Mouse (Mus musculus): ENCODE data around the gene Immp2l. TPM values are rescaled to one million over a fixed set of nuclear protein-coding genes. Genes with fewer than 3 reads are reported as not detected.

The Immp2l gene
- total RNA-seq, 2 experiments from 2014 or later: 5.1 to 5.6 TPM

GRCm38 (mm10) chr12:41275361-41275760 is 251.5 kb downstream of the Immp2l start:
- peak in 1 of 2 experiments; percentile 10 for DNase-seq (ENCODE audit: low spot score in 2 of 2)
- intact Hi-C loops (cut with DNase I): no loop called here

DNA sequence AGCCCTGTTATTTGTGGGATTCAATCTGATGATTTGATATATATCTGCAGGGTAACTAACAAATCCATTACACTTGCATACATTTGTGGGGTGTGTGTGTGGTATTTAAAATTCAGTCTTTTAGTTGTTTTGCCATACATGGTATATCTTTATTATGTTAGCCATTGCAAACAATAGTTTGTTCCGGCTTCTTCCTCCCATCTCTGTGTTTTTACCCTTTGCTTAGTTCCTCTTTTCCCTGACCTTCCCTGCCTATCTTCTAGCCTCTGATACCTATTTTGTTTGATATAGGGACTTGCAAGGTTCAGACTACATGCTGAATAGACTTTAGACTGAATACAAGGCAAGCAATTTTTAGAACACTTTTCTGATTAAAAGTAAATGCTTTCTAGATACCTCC is 254.0 kb downstream of the Immp2l start:
- no peak for DNase-seq (ENCODE audit: low spot score in 2 of 2)
- intact Hi-C loops (cut with DNase I): no loop called here

DNA sequence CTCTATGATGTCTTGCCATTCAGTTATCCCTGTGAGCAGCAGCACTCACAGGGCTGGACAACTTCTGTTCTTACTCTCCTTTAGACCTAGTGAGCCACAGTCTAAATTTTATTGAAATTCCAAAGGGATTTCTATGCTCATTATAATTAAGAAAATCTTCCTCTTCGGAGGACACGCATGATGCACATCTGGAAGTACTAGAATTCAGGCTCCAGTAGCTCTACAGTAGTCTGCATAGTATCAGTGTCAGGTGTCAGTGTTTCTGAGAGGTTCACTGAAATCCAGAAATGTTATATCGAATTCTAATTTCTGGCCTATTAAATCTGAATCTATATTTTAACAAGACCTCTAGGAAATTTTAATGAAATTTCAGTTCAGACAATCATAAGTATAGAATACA is 265.2 kb downstream of the Immp2l start:
- DNase-seq (ENCODE audit: low spot score in 2 of 2): no peak
- intact Hi-C loops (cut with DNase I): no loop called here

GRCm38 (mm10) chr12:41307015-41307414 is 283.1 kb downstream of the Immp2l start:
- intact Hi-C loops (cut with DNase I): no loop called here
- no peak for DNase-seq (ENCODE audit: low spot score in 2 of 2)

DNA sequence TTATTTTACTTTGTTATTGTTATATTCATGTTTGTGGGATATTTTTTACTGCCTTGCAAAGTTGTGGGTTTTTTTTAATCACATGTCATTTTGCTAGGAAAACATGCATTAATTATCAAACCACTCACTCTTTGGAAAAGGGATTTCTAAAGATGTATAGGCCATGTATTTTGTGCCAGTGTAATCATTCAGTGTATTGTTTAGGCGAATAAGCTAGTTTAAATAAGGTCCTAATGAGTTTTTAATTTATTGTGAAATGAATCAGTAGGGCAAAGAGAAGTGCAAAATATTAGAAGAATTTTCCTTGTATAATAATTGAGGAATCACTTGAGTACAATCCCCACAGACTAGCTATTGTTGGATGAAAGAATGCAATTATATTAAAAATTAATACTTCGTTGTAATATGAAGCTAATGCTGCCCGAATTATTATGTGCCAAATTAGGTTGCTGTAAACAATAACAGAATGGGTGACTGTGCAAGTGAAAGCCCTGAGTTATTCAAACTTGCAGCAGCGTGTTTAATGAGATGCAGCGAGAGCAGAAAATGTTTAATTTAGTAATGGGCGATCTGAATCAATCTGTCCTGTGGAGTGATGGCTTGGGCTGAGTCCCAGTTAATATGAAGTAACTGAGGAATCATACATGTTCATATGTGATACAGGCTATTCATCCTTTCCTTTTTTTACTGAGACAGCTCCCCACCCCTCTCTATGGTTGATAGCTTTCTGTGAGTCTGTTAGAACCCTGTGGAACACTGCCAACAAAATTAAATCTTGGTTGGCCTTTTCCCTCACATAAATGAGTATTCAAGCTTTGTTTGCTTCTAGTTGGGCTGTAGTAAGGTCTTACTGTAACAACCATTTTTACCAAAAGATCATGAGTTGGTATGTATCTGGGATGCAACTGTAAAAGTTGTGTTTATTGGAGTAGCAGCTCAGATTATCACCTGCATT is 285.1 kb downstream of the Immp2l start:
- intact Hi-C loops (cut with DNase I): no loop called here
- DNase-seq (ENCODE audit: low spot score in 2 of 2): no peak

DNA sequence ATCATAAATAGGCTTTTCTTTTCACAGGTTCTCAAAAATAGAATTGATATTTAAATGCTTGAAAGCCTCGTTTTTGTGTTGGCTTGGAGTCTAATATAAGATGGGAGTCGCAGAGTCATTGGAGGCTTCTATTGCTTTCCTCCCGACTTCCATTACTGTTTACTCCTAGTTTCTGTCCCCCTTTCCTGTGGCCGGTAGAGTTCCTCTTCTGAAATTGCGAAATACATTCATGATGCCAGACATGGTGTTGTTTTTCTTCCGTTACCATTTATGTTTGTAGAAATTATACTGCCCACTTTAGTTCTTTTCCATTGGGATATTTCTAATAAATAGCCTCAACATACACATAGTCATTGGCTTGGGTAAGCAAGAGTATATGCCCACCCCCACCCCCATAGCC is 289.5 kb downstream of the Immp2l start:
- no peak for DNase-seq (ENCODE audit: low spot score in 2 of 2)
- intact Hi-C loops (cut with DNase I): no loop called here

DNA sequence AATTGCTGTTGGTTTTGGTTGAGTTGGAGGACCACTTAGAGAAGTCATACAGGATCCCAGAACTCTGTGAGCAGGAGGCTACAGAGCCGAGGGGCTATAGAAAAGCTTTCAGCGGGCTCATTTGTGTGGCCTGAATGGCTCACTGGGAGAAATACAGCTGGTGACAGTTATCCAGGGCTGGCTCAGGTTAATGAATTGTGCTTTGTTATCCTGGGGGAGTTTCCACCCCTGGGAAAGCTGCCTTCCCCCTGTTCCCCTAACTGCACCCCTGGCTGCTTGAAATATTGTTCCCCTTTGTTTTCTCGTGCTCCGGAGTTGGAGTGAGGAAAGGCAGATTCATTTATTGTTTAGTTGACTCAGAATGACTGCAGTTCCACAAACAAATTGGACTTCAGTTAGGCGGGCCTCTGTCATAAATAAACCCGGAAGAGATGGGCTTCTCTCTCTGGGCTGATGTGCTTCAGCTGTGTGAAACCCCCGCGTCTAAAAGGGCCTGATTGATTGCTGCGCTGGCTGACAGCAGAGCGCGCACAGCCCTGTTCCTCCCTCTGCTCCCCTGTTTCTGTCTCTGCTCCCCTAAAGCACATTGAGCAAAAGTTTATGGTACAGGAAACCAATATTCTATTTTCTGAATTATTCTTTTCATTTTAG is 291.0 kb downstream of the Immp2l start:
- intact Hi-C loops (cut with DNase I): no loop called here
- no peak for DNase-seq (ENCODE audit: low spot score in 2 of 2)

DNA sequence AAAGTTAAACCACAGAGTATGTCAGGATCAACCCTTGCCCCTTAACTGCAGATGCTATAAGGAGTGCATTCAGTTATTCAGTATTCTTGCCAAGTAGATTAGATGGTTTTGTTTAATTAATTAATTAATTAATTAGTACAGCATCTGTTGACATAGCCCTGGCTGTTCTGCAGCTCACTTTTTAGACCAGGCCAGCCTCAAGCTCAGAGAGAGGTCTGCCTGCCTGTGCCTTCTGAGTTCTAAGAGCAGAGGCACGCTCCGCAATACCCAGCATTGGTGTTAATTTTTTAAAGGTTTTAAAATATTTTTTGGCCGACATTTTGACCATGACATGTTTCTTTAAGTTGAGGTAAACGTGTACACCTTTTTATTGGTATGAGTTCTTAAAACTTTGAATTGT is 292.0 kb downstream of the Immp2l start:
- intact Hi-C loops (cut with DNase I): no loop called here
- DNase-seq (ENCODE audit: low spot score in 2 of 2): no peak

- intact Hi-C loops (cut with DNase I): no loop called here
- no peak for DNase-seq (ENCODE audit: low spot score in 2 of 2)
Measured at GRCm38 (mm10) chr12:41316426-41316825, 292.5 kb downstream of the Immp2l start.

DNA sequence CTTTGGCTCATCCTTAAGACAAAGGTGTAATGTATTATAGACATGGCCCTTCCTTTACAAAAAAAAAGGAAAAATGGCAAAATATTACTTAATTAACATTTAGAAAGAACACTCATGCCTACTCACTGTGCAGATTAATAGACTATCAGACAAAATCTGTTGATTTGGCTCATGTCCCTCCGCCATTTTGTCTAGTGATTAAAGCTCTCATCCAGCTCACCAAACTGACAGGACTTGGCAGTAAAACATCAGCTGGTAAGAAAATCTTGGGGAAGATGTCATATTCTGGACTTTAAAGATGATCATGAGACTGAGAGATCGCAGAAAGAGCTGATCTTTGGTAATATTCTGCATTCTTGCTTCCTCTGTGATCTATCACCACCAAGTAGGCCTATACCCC is 293.5 kb downstream of the Immp2l start:
- no peak for DNase-seq (ENCODE audit: low spot score in 2 of 2)
- intact Hi-C loops (cut with DNase I): no loop called here

- DNase-seq (ENCODE audit: low spot score in 2 of 2): no peak
- intact Hi-C loops (cut with DNase I): no loop called here
Measured at GRCm38 (mm10) chr12:41322018-41322417, 298.1 kb downstream of the Immp2l start.

DNA sequence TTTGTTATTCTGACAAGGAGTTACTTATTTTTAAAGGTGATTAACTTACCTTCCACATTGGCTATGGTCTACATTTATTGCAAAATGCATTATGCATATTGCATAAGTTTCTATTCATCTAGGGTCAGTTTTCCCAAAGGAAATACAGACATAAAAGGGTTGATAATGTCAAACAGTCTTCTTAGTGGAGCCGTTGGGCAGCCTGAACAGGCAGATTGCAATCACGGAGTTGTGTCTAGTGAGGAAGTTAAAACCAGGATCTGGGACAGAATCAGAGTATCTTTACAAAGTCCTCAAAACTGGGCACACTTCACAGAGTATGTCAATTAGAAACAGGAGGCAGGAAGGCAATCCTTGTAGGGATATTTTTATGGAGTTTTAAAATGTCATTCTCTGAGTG is 300.5 kb downstream of the Immp2l start:
- intact Hi-C loops (cut with DNase I): no loop called here
- no peak for DNase-seq (ENCODE audit: low spot score in 2 of 2)

GRCm38 (mm10) chr12:41325756-41326155 is 301.9 kb downstream of the Immp2l start:
- intact Hi-C loops (cut with DNase I): no loop called here
- DNase-seq (ENCODE audit: low spot score in 2 of 2): no peak

DNA sequence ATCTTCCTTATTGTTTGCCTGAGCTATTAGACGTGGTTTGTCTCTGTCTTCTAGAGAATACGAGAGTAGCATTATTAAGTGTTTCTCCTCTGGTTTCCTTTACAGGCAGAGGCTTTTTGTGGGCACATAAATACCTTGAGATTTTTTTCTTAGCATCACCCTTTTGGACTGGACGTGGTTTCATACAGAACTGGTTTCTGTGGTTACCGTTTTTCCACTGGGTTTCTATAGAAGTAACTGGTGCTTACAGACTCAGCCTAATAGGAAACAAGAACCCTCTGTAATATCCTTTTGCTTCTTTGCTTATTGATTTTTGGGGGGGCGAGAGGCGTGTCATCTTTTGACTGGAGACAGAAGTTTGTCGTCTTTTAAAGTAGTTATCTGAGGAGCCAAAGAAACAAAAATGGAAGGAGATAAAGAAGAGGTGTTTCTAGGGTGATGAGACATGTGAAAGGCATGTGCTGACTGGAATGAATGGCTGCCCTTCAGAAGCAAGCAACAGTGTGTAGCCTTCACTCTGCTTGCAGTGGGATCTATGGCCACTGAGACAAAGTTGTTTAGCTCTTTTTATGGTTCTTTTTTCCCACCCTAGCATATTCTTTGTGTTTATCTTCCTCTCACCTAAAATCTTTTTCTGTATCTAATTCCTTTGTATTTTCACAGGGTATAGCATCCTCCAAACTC is 307.2 kb downstream of the Immp2l start:
- intact Hi-C loops (cut with DNase I): no loop called here
- no peak for DNase-seq (ENCODE audit: low spot score in 2 of 2)

DNA sequence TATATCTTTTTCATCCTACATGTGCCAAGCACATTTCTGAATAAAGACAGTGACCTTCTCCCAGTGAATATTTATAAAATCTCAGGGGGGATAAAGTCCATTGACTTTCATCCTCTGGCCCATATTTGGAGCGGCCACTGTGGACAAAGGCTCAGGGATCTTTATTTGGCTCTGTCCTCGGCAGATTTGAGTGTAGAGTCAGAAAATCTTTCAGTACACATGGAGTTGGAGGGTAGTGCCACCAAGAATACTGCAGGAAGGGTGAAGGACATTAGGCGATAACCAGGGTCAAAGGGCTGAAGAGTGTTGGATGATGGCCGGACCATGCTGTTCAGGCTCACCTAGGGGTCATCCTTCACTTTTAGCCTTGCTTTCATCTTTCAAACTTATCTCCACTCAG is 321.7 kb downstream of the Immp2l start:
- intact Hi-C loops (cut with DNase I): no loop called here
- no peak for DNase-seq (ENCODE audit: low spot score in 2 of 2)

DNA sequence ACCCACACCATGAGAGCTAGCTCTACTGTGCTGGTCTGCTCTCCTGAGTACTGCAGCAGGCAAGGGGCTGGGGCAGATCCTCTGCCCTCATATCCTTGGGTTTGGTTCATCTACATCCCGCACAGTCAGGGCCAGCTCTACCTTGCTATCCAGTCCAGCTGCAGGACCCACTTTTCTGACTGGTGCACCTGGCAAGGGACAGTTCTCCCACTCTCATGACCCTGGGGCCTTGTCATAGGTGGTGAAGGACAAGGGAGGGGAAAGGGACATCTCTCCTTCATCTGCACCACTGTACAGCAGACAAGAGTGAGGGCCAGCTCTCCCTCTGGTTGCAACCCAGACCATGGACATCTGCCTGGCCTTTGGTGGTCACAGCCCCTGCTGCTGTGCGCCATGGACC is 323.6 kb downstream of the Immp2l start:
- intact Hi-C loops (cut with DNase I): no loop called here
- DNase-seq (ENCODE audit: low spot score in 2 of 2): no peak

DNA sequence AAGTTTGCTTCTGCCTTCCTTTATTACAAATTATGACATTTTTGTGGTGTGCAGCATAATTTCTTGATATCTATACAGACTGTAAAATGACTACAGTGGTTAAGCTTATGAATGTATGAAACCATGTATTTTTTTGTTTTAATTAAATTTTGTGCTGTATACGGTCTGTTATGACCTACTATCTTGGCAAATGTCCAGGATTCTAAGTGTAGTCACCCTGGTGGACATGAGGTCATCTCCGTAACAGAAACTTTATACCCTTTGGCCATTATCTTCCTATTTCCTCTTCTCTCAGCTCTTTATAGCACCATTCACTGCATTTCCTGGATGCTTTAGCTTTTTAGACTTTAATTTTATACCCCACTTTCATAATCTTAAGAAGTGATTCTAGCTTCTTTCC is 325.5 kb downstream of the Immp2l start:
- DNase-seq (ENCODE audit: low spot score in 2 of 2): no peak
- intact Hi-C loops (cut with DNase I): no loop called here

DNA sequence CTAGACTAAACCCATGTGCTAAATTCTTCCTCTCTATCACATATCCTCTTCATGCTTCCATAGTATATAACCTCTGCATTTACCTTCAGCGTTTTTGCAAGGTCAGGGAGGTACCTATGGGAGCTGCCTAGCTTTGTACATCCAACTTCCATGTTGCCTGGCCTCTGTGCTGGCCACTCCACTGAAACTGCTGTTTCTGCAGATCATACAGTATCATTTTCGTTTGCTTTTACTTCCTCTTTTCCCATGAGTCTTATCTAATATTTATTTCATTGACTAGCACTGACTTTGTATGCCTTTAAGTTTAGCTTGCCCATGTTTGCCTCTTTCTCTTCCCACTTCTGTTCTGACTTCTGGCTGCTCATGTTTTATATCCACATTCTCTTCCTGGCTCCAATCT is 325.9 kb downstream of the Immp2l start:
- intact Hi-C loops (cut with DNase I): no loop called here
- DNase-seq (ENCODE audit: low spot score in 2 of 2): no peak

DNA sequence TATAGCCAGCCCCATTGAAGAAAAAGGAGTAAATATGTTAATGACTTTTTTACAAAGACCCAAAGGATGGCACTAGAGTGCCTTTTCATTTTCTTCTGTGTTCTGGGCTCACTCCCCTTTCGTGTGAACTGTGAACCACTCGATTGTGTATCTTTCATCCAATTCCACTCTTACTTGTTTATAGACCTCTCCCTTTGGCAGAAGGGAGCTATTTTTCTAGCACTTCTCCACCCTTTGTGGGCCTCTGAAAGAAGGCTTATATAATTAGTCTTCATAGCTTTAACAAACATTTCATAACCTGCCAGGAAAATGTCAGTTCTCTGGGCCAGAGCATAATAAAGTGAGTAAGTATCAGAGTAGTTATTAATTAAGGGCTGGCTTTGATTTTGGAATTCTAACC is 327.4 kb downstream of the Immp2l start:
- no peak for DNase-seq (ENCODE audit: low spot score in 2 of 2)
- intact Hi-C loops (cut with DNase I): no loop called here

DNA sequence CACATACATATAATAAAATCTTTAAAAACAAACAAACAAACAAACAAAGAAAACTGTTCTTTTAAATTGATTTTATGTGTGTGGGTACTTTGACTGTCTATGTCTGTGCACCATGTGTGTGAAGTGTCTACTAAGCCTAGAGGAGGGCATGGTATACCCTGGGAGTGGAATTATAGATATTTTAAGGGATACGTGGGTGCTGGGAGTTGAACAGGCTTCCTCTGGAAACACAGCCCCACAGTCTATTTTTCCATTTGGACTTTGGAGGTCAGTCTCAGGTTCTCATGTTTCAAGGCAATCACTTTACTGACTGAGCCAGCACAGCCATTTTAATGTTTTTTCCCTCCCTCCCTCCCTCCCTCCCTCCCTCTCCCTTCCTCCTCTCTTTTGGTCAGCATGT is 331.0 kb downstream of the Immp2l start:
- DNase-seq (ENCODE audit: low spot score in 2 of 2): no peak
- intact Hi-C loops (cut with DNase I): no loop called here

Measured in left cerebral cortex, postnatal 14 days (tissue).